Mouse (Mus musculus) bone marrow, adult 2 months (tissue): Measurements from ENCODE around the gene Slc38a9. TPM values are rescaled to one million over a fixed set of nuclear protein-coding genes. Genes with fewer than 3 reads are reported as not detected.
A peak's percentile ranks its signal among the peaks of the same experiment; 100 is the strongest.

Experiments
- H3K27ac ChIP-seq: fragments of 200-500 bp; 2 replicates; pipeline ENCODE4 v1.5.1; 2012; ENCODE audit warnings: low read depth, mild to moderate bottlenecking, control low read depth, inconsistent platforms, low read length; ENCODE audit not compliant: control insufficient read depth, poor library complexity, insufficient read depth
- H3K4me1 ChIP-seq: fragments of 200-500 bp; 2 replicates; pipeline ENCODE4 v1.6.1; 2011; ENCODE audit warnings: low read length; ENCODE audit not compliant: control insufficient read depth, insufficient read depth
- H3K4me3 ChIP-seq: fragments of 200-500 bp; replicated peaks from 2 replicates; pipeline ENCODE3; 2011; ENCODE audit warnings: mild to moderate bottlenecking, low read depth, low read length, control low read depth; ENCODE audit not compliant: control insufficient read depth
- CTCF ChIP-seq: fragments of 200-500 bp; IDR thresholded peaks from 2 replicates; pipeline ENCODE4 v1.5.1; 2011; ENCODE audit warnings: low read length, control low read depth; ENCODE audit not compliant: control insufficient read depth, insufficient read depth
- POLR2A ChIP-seq: fragments of 200-500 bp; IDR thresholded peaks from 2 replicates; pipeline ENCODE4 v1.6.1; 2011; ENCODE audit warnings: low read depth, mild to moderate bottlenecking, control low read depth, low read length, borderline replicate concordance; ENCODE audit not compliant: control insufficient read depth
- WGBS: fragments of 180-500 bp; shearing (Covaris S2); methylation state at CpG from one replicate; pipeline ENCODE4 v1.1.7; 2018; 5-methylcytosine and 5-hydroxymethylcytosine counted together
- polyA plus RNA-seq: library from polyadenylated mRNA; stranded (reverse); fragments of >200 nt; gene quantifications from 2 replicates; pipeline ENCODE4 v1.2.4, GENCODE M21; 2011; ENCODE audit warnings: low replicate concordance; ENCODE audit not compliant: missing spikeins, insufficient read depth, insufficient read length

Slc38a9 gene
- polyA plus RNA-seq, 1 experiment, result 32.9 TPM

DNA sequence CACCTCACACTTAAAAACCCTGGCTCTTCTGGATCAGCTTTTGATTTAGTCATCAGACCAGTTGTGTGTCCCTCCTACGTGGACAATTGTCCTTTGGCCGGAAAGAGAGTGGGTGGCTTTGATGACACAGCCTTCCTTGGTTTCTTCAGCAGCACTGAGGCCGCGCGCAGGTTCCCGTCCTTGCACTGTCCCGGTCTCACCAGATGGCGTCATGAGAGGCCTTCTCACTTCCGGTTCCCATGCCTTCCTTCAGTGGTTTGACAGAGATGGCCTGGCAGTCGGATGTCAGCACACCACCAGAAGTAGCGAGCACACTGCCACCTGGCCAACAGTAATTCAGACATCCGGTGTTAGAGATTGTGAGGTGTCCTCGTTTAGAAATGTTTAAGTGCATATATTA is 11.2 kb downstream of the Slc38a9 start:
- Histone ChIP-seq H3K4me1 (no peaks in the 10 kb centered on the region; the same call in none of the 2 replicates), H3K4me3 (no peak overlapping the region), H3K27ac (no peak overlapping the region)
- 85% methylated on average over 13 of the region's 13 CpGs for WGBS
- TF ChIP-seq POLR2A, result no peak
- no peak for TF ChIP-seq CTCF

GRCm38 (mm10) chr13:112672797-112673196 is 12.2 kb downstream of the Slc38a9 start:
- no peak overlapping the region for H3K4me3 ChIP-seq
- H3K27ac ChIP-seq, result no peak overlapping the region
- TF ChIP-seq CTCF (no peak), POLR2A (no peak)
- no peaks in the 10 kb centered on the region; the same call in 1 of the 2 replicates for H3K4me1 ChIP-seq
- WGBS, result 64% methylated on average over 6 of the region's 6 CpGs

GRCm38 (mm10) chr13:112673899-112674447 is 13.4 kb downstream of the Slc38a9 start:
- Histone ChIP-seq H3K4me3 (no peak overlapping the region), H3K27ac (no peak overlapping the region), H3K4me1 (no peaks in the 10 kb centered on the region; the same call in 1 of the 2 replicates)
- peak; percentile 38; the same call in 1 of the 2 replicates for TF ChIP-seq CTCF
- TF ChIP-seq POLR2A, result no peak
- WGBS, result 18% methylated on average over 9 of the region's 9 CpGs

DNA sequence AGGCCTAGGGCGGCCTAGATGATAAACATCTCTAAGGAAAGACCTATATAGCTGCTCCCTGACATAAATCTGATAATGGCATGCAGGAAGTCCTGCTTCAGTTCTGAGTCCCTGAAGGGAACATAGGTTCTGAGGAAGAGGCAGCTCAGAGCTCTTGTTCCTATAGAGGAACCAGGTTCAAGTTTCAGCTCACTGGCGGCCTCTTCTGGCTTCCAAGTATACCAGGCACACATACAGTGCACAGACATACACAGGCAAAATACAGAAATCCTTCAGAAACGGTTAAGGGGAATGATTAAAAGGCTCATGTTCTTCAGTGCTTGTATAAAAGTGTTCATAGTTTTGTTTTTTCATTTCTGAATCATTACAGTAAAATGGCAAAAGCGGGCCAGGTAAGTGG is 17.6 kb downstream of the Slc38a9 start:
- H3K4me1 ChIP-seq, result no peaks in the 10 kb centered on the region
- H3K4me3 ChIP-seq, result no peak overlapping the region
- TF ChIP-seq POLR2A, result no peak
- no peak for TF ChIP-seq CTCF
- 93% methylated on average over 4 of the region's 4 CpGs for WGBS
- H3K27ac ChIP-seq, result no peak overlapping the region

DNA sequence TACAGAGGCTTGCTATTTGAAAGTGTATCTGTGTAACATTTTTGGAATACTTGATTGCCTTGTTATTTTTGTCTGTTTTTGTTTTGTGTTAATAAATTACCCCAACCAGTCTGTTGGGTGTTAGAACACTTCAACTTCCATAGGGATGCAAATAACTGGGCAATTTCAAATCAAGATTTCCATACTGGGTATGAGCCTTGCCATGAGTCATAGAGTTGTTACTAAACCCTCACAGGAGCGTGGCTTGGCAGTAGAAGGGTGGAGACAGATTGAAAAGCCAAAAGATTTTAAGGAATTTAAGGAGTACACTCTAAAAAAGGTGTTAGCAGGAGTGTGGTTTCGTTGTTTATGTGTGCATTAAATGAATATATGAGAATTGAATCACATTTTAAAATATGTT is 22.8 kb downstream of the Slc38a9 start:
- no peak for TF ChIP-seq CTCF
- TF ChIP-seq POLR2A, result no peak
- WGBS, result 88% methylated on average over 2 of the region's 2 CpGs

DNA sequence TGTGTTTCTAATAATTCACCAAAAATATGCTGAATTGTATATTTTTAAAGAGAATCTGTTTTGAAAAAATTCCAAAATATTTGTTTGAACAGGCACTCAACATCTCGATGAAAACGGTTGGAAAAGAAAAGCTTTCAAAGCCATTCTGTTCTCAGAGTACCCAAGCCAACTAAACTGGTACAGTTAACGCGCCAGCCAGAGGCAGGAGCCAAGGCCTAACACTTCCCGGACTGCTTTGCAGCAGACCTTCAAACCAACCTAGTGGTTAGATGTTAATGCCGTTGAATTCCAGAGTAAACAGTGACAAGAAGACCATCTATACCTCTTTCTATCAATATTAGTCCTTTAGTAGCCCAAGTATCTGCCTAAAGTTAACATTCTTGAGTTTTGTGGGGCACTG is 23.4 kb downstream of the Slc38a9 start:
- no peak overlapping the region for H3K27ac ChIP-seq
- no peak overlapping the region for H3K4me3 ChIP-seq
- TF ChIP-seq POLR2A (no peak), CTCF (no peak)
- no peaks in the 10 kb centered on the region for H3K4me1 ChIP-seq
- WGBS, result 92% methylated on average over 6 of the region's 6 CpGs

More for the DNA sequence above, 22.8 kb downstream of the Slc38a9 start:
- Histone ChIP-seq H3K4me3 (no peak overlapping the region), H3K4me1 (no peaks in the 10 kb centered on the region), H3K27ac (no peak overlapping the region)

- TF ChIP-seq CTCF, result no peak
- 64% methylated on average over 2 of the region's 2 CpGs for WGBS
- Histone ChIP-seq H3K4me1 (no peaks in the 10 kb centered on the region), H3K4me3 (no peak overlapping the region), H3K27ac (no peak overlapping the region)
Observed at GRCm38 (mm10) chr13:112686155-112686554, 25.6 kb downstream of the Slc38a9 start.

DNA sequence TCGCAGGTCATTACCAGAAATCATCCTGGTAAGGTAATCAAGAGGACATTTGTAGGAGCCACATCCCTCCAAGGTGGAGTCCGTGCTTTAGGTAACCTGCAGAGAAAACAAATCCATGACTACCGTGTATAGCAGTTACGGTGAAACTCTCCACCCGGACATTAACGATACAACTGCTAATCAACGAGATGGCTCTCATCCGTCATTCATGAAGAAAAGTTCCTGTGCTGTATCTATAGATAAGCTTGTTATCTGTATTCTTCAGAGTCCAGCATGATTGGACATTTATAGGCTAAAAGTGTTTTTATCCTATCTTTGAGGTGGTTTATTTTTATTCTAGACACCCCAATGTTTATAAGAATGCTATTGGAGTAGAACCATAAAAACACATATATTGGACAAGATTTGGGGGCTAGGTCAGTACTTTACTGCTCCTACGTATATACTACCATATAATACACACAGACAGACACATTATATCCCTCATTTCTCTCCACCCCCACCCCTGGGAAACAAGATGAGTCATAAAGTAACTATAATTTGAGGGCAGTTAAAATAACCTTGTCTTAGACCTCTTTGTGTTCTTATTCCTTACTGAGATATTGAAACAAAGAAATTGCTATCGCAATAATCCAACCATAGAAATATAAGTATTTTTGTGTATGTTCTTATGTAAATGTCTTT is 32.5 kb downstream of the Slc38a9 start:
- Histone ChIP-seq H3K27ac (no peak overlapping the region), H3K4me3 (no peak overlapping the region), H3K4me1 (peaks cover 1% of the 10 kb centered on the region; the same call in 1 of the 2 replicates)
- WGBS, result 69% methylated on average over 10 of the region's 10 CpGs
- no peak for TF ChIP-seq CTCF
- no peak for TF ChIP-seq POLR2A
